Mouse (Mus musculus): ENCODE results near the gene Ifitm7. TPM values are rescaled to one million over a fixed set of nuclear protein-coding genes. Genes with fewer than 3 reads are reported as not detected.

The Ifitm7 gene
- not detected for total RNA-seq (2023)

DNA sequence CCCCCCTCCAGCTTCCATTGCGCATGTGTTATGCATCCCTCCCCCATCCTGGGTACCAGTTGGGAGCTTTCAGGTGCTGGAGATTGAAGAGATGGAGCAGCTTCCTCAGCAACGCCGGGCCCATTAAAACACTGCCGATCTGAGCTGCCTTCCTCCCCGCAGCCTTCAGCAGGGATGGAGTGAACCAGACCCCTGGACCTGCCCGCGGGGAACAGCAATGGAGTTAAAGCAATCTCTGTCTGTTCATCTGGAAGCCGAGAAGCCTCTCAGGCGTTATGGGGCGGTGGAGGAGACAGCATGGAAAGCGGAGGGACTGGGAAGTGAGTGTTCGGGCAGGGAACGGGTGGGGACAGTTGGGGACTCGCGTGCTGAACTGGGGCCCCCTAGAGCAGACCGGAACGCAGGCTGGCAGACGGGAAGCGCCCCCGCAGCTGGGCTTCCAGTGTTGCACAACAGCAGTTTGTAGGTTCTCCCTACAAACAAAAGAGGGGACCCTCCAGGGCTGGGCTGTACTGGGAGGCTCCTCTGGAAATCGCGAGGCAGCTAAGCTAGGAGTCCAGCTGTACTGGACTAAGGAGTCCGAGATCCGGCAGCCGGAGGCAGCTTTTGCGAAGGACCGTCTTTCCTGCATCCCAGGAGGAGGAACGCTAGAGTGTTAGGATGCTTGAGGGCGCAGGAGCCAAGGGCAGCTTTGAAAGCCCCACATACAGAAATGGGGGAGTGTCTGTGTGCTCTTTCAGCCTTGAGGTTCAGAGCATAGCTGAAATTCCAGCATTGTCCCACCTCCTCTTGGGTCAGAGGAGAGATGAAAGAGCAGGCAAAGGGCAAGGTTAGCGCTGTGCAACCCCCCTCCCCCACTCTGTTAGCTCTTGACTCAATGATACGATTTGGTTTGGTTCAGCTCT lies at the start of gene Ifitm7, which contains the start of gene 2900011O08Rik:
Gene Ifitm7 (minus strand): TSS at position 315 of the 905 bp plus-strand sequence.
Gene 2900011O08Rik (plus strand): TSS at position 31 of the 905 bp plus-strand sequence.

Other genes with a start within 250 kb of the Ifitm7 start
- 34.4 TPM for gene Rrn3, start 206.2 kb downstream of the Ifitm7 start, total RNA-seq (2023)
- gene Ntan1, start 168.0 kb downstream of the Ifitm7 start, total RNA-seq (2023), result 72.1 TPM
- 65.8 TPM for gene Pdxdc1, start 83.8 kb downstream of the Ifitm7 start, total RNA-seq (2023)
- gene Mpv17l, start 83.7 kb downstream of the Ifitm7 start, total RNA-seq (2023), result 0.70 TPM
- gene 2900011O08Rik, start 284 bp downstream of the Ifitm7 start, total RNA-seq (2023), result not detected
- 40.4 TPM for gene Nde1, start 176.4 kb upstream of the Ifitm7 start, total RNA-seq (2023)
- 62.5 TPM for gene Marf1, start 176.5 kb upstream of the Ifitm7 start, total RNA-seq (2023)